Mouse (Mus musculus) intestine, postnatal 0 days (tissue): ENCODE data around the gene Lag3. TPM values are rescaled to one million over a fixed set of nuclear protein-coding genes. Genes with fewer than 3 reads are reported as not detected.

Source experiments
- ATAC-seq: fragments of 200-750 bp; cut with Nextera tagmentation; 2 replicates; pipeline ENCODE4 v1.8.0; 2017; ENCODE audit warnings: mild to moderate bottlenecking, moderate TSS enrichment, moderate library complexity
- H3K27ac ChIP-seq: fragments of 300-500 bp; sonication (generic); 2 replicates; pipeline ENCODE4 v1.5.1; 2014; ENCODE audit warnings: mild to moderate bottlenecking, low read depth, low read length, moderate library complexity
- H3K27me3 ChIP-seq: fragments of 300-500 bp; sonication (generic); replicated peaks from 2 replicates; pipeline ENCODE4 v1.6.1; 2014; ENCODE audit warnings: low read length, mixed read lengths; ENCODE audit not compliant: control insufficient read depth, insufficient read depth
- H3K36me3 ChIP-seq: fragments of 300-500 bp; sonication (generic); 2 replicates; pipeline ENCODE4 v1.6.1; 2014; ENCODE audit warnings: mild to moderate bottlenecking, moderate library complexity; ENCODE audit not compliant: control insufficient read depth, insufficient read depth
- H3K4me1 ChIP-seq: fragments of 300-500 bp; sonication (generic); replicated peaks from 2 replicates; pipeline ENCODE4 v1.6.1; 2014; ENCODE audit warnings: antibody characterized with exemption, low read length, mixed read lengths; ENCODE audit not compliant: control insufficient read depth, insufficient read depth
- H3K4me2 ChIP-seq: fragments of 300-500 bp; sonication (generic); replicated peaks from 2 replicates; pipeline ENCODE4 v1.6.1; 2014; ENCODE audit warnings: low read depth, mild to moderate bottlenecking, moderate library complexity
- H3K4me3 ChIP-seq: fragments of 300-500 bp; sonication (generic); 2 replicates; pipeline ENCODE4 v1.5.1; 2014; ENCODE audit warnings: low read depth, low read length
- H3K9ac ChIP-seq: fragments of 300-500 bp; sonication (generic); 2 replicates; pipeline ENCODE4 v1.6.1; 2014; ENCODE audit warnings: mild to moderate bottlenecking, low read depth, low read length
- H3K9me3 ChIP-seq: fragments of 300-500 bp; sonication (generic); 2 replicates; pipeline ENCODE4 v1.6.1; 2016; ENCODE audit warnings: mixed run types; ENCODE audit not compliant: control insufficient read depth
- CTCF ChIP-seq: sonication (generic); IDR thresholded peaks from 2 replicates; pipeline ENCODE4 v1.5.1; 2016; ENCODE audit warnings: low read depth, mild to moderate bottlenecking, control low read depth, antibody characterized with exemption, moderate library complexity
- WGBS: fragments of 180-500 bp; shearing (Covaris S2); extraction: QIAGEN DNeasy Blood & Tissue Kit; methylation state at CpG from one replicate; pipeline ENCODE4 v1.1.7; 2014; 5-methylcytosine and 5-hydroxymethylcytosine counted together
- polyA plus RNA-seq: library from polyadenylated mRNA; unstranded; fragments of >200 nt; fragmentation: Nextera tagmentation; extraction: Ambion mirVana; gene quantifications from 2 replicates; pipeline ENCODE4 v1.2.1, GENCODE M21; 2015

The Lag3 gene
- polyA plus RNA-seq, 1 experiment from 2014 or later = 1.7 TPM

DNA sequence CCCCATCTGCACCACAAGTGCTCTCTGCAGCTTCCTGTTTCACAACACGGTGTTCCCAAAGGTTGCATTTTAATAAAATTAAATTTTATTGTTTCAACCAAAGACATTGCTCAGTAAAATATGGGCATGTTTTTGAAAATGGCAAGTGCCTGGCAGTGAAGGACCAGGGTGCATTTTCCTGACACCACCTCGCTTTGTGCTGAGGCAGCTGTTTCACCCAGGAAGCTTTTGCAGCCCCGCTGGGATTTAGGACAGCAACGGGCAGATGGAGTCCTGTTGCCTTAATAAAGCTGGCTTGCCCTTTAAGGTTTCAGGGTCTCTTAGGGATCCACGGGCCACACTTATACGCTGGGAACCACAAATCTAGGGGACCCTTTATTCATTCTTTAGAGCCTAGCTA is 20.5 kb downstream of the Lag3 start:
- H3K9me3 ChIP-seq = no peaks in the 10 kb centered on the region
- no peak for TF ChIP-seq CTCF
- H3K4me1 ChIP-seq = no peaks in the 10 kb centered on the region
- no peak overlapping the region for H3K9ac ChIP-seq
- 61% methylated on average over 6 of the region's 6 CpGs for WGBS
- no peak overlapping the region for H3K4me3 ChIP-seq
- no peaks in the 10 kb centered on the region for H3K36me3 ChIP-seq
- ATAC-seq = no peak
- no peaks in the 10 kb centered on the region for H3K27me3 ChIP-seq
- no peak overlapping the region for H3K4me2 ChIP-seq
- no peak overlapping the region for H3K27ac ChIP-seq

DNA sequence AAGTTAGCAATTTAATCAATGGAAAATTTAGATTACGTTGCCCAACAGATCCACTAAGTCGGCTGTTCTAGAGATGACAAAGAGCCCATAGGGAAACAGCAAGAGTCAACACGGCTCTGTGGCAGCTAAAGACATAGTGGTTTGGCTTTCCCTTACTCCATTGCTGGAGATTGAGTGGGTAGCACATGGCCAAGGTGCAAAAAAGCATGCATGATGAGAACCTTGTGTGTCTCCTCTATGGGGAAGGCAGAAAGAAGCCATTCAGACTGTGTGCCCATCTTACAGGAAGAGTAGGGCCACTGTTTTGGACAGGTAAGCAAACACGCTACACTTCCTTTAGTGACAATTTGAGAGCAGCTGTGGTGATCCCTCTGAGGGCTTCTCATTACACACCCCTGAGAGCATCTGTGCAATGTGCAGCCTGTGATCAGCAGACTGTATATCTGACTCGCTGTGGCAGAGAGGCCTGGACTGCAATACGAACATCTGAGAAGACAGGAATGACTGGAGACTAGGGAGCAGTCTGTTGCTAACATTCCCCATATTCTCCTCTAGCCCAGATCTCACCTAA is 22.9 kb downstream of the Lag3 start:
- no peaks in the 10 kb centered on the region for H3K9me3 ChIP-seq
- no peaks in the 10 kb centered on the region for H3K27me3 ChIP-seq
- no peak overlapping the region for H3K9ac ChIP-seq
- no peak overlapping the region for H3K4me2 ChIP-seq
- H3K36me3 ChIP-seq = no peaks in the 10 kb centered on the region
- no peak for TF ChIP-seq CTCF
- WGBS = 90% methylated on average over 6 of the region's 6 CpGs
- no peak overlapping the region for H3K4me3 ChIP-seq
- no peak overlapping the region for H3K27ac ChIP-seq
- no peak for ATAC-seq
- no peaks in the 10 kb centered on the region for H3K4me1 ChIP-seq

DNA sequence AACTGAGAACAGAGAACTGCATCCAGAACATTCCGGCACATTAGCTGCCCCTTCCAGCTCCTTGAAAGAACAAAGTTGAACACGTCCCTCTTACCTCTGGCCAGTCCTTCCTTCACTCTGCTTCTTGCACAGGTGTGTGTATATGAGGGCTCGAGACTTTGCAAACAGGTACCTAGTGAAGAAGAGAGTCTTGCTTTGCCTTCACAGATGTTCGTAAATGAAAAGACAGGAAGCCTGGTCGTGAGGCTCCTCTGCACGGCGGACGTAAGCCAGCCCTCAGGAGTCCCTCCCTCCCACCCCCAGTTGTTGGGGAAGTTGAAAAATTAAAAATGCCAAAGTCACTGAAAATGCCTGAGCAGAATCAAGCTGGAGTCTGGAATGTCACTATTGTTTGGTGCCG is 23.5 kb downstream of the Lag3 start, which contains the start of gene Cd4:
Gene Cd4 (minus strand): TSS at position 236 of the 400 bp plus-strand sequence.
- Histone ChIP-seq H3K27me3 (no peaks in the 10 kb centered on the region), H3K36me3 (no peaks in the 10 kb centered on the region), H3K9ac (no peak within 1 kb of the TSS), H3K27ac (no peak within 1 kb of the TSS), H3K4me3 (no peak within 1 kb of the TSS), H3K4me1 (no peaks in the 10 kb centered on the region), H3K9me3 (no peaks in the 10 kb centered on the region), H3K4me2 (no peak within 1 kb of the TSS)
- no peak for TF ChIP-seq CTCF
- ATAC-seq = no peak
- WGBS = 76% methylated on average over 9 of the region's 9 CpGs

DNA sequence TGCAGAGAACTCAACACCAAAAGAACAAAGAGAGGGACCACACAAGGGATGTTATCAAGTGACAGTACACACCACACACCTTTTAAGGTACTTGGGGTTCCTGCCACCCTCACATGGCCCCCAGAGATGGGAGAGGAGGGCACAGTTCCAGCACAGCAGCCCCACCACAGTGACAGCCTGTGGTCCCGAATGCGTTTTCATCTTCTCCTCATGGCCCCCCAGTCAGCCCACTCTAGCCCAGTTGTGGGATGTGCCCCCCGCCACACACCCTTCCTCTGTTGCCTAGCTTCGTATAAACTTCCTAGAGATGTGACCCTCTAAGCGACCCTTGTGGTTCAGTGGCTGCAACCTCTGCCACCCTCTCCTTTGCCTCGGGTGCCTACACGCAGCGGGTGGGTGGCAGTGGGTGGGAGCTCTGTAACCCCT is 25.5 kb downstream of the Lag3 start:
- no peak for ATAC-seq
- Histone ChIP-seq H3K4me1 (no peaks in the 10 kb centered on the region), H3K9ac (no peak overlapping the region), H3K9me3 (no peaks in the 10 kb centered on the region), H3K4me3 (no peak overlapping the region), H3K4me2 (no peak overlapping the region), H3K36me3 (no peaks in the 10 kb centered on the region), H3K27me3 (no peaks in the 10 kb centered on the region), H3K27ac (no peak overlapping the region)
- WGBS = 90% methylated on average over 8 of the region's 8 CpGs
- no peak for TF ChIP-seq CTCF

DNA sequence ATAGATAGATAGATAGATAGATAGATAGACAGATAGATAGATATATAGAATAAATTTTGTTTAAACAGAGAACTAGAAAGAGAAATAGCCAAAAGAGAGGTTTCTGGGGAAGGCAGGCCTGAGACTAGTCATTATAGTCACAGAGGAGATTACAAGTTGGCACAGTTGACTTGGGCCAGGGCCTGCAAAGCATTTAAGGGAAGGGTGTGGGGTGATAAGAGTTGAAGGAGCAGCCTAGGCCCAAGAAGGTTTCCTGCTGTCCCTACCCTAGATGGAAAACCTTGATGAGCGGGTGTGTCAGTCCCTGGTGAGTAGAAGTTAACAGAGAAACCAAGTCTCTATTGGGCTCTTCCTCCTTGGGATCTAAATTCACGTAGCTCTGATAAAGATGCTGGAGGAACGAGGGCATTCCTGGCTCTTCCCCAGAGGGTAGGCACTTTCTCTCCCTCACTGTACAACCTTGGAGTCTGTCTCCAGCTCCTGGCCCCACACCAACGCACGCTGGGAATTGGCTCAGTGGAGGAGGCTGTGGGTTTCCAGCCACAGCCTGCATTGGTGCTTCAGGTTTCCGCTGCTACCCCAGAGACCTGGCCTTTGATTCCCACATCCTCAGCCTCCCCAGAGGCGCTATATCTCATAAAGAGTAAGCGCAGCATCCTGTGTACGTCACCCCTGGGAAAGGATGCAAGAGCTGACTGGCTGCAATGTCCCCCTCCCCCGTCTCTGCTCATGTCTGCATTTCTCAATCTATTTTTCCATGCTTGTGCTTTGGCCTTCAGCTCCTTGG is 26.6 kb downstream of the Lag3 start:
- Histone ChIP-seq H3K4me2 (no peak overlapping the region), H3K27ac (no peak overlapping the region), H3K4me3 (no peak overlapping the region), H3K27me3 (no peaks in the 10 kb centered on the region), H3K9ac (no peak overlapping the region), H3K9me3 (no peaks in the 10 kb centered on the region), H3K4me1 (no peaks in the 10 kb centered on the region), H3K36me3 (no peaks in the 10 kb centered on the region)
- WGBS = 69% methylated on average over 10 of the region's 10 CpGs
- no peak for ATAC-seq
- TF ChIP-seq CTCF = no peak

DNA sequence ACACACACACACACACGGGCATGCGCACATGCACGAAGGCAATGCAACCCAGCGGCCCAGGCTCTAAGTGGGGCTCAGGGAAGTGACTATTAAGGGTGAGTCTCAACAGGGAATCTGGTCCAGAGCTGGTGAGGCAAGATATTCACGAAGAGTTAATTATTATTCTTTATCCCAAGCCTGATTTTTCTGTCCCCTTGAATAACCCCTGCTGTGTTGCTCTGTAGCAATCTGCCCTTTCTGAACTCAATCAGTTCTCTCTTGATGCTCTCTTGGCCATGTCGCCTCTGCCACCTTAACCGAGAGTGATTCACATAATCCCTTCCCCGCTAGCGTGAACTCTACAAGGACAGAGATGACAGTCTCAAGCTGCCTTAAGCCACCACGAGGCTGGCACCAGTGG is 28.2 kb downstream of the Lag3 start:
- Histone ChIP-seq H3K27ac (no peak overlapping the region), H3K9me3 (no peaks in the 10 kb centered on the region), H3K4me1 (no peaks in the 10 kb centered on the region), H3K9ac (no peak overlapping the region), H3K36me3 (no peaks in the 10 kb centered on the region), H3K4me3 (no peak overlapping the region), H3K27me3 (no peaks in the 10 kb centered on the region), H3K4me2 (no peak overlapping the region)
- WGBS = 80% methylated on average over 10 of the region's 10 CpGs
- TF ChIP-seq CTCF = no peak
- no peak for ATAC-seq
